Mouse (Mus musculus) ES-Bruce4 (cell line): ENCODE results near the gene L3mbtl2. TPM values are rescaled to one million over a fixed set of nuclear protein-coding genes. Genes with fewer than 3 reads are reported as not detected.

Experiments
- H3K27ac ChIP-seq: 2 replicates; pipeline ENCODE4 v1.5.1; 2012; ENCODE audit warnings: low read length, inconsistent platforms; ENCODE audit not compliant: insufficient read depth
- H3K27me3 ChIP-seq: 2 replicates; pipeline ENCODE4 v1.6.1; 2012; ENCODE audit warnings: mild to moderate bottlenecking, low read length, inconsistent platforms; ENCODE audit not compliant: control insufficient read depth, poor library complexity, insufficient read depth, severe bottlenecking
- H3K36me3 ChIP-seq: 2 replicates; pipeline ENCODE4 v1.6.1; 2012; ENCODE audit warnings: inconsistent platforms, mild to moderate bottlenecking, low read length, moderate library complexity; ENCODE audit not compliant: control insufficient read depth, poor library complexity, insufficient read depth, severe bottlenecking
- H3K4me1 ChIP-seq: one replicate; pipeline ENCODE4 v1.8.1; 2011; ENCODE audit warnings: low read length; ENCODE audit not compliant: control insufficient read depth, insufficient read depth
- H3K4me3 ChIP-seq: 2 replicates; pipeline ENCODE4 v1.5.1; 2011; ENCODE audit warnings: low read depth, mild to moderate bottlenecking, low read length
- H3K9ac ChIP-seq: 2 replicates; pipeline ENCODE4 v1.6.1; 2012; ENCODE audit warnings: low read depth, mild to moderate bottlenecking, inconsistent platforms; ENCODE audit not compliant: poor library complexity, severe bottlenecking
- H3K9me3 ChIP-seq: replicated peaks from 2 replicates; pipeline ENCODE4 v1.6.1; 2012; ENCODE audit warnings: mild to moderate bottlenecking, low read length, inconsistent platforms; ENCODE audit not compliant: control insufficient read depth, poor library complexity, insufficient read depth, severe bottlenecking
- CTCF ChIP-seq: IDR thresholded peaks from one replicate; pipeline ENCODE4 v1.8.1; 2011; ENCODE audit warnings: low read depth, low read length
- EP300 ChIP-seq: IDR thresholded peaks from 2 replicates; pipeline ENCODE4 v1.6.1; 2011; ENCODE audit warnings: low read depth, low read length; ENCODE audit not compliant: insufficient read depth
- POLR2A ChIP-seq: IDR thresholded peaks from one replicate; pipeline ENCODE4 v1.8.1; 2011; ENCODE audit warnings: low read length; ENCODE audit not compliant: insufficient read depth
- polyA plus RNA-seq: library from polyadenylated mRNA; stranded (reverse); fragments of >200 nt; gene quantifications from 2 replicates; pipeline ENCODE4 v1.2.4, GENCODE M21; 2011; ENCODE audit warnings: low read depth; ENCODE audit not compliant: missing spikeins, insufficient read depth, insufficient read length

The L3mbtl2 gene
- 49.3 and 50.3 TPM in 2 replicates for polyA plus RNA-seq

DNA sequence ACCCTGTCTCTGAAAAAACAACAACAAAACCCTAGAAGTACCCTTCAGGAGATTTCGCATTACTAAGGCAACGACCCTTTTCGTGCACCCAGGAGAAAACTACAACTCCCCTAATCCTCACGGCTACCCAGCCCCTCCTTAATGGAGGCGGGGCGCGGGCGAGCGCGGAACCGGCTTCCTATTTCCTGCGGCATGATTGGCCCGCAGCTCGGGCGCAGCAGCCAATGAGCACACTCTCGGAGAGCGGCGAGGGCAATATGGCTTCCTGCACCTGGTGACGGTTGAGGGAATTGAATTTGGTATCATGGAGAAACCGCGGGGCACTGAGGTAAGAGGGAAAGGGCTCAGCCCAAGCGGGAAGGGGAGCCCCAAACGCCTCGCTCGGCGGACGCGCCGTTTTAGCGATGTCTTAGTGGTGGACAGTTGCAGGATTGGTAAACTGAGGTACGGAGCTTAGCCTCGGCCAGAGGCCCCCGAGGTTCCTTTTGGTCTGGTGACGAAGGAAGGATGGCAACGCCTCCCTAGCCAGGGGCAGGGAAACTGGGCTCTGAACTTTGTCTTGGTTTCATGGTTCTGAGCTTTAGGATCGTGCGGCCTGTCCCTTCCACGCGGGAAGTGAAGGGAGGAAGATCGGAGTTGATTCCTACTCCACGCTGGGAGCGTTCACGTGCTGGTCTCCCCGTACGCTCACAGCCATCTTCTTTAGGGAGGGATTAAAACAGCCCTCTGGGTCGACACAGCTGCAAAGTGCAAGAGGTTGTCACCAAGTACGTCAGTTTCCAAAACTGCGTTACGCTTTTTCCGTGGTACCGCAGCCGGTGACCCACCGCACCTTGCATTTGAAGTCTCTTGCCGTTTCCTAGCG, at the start of gene L3mbtl2:
Gene L3mbtl2 (plus strand): TSS at position 193 of the 865 bp plus-strand sequence.
- Histone ChIP-seq H3K9ac (peak within 1 kb of the TSS; percentile 52), H3K27ac (peak within 1 kb of the TSS; percentile 87)
- TF ChIP-seq POLR2A = peak; percentile 49
- no peak for TF ChIP-seq CTCF

DNA sequence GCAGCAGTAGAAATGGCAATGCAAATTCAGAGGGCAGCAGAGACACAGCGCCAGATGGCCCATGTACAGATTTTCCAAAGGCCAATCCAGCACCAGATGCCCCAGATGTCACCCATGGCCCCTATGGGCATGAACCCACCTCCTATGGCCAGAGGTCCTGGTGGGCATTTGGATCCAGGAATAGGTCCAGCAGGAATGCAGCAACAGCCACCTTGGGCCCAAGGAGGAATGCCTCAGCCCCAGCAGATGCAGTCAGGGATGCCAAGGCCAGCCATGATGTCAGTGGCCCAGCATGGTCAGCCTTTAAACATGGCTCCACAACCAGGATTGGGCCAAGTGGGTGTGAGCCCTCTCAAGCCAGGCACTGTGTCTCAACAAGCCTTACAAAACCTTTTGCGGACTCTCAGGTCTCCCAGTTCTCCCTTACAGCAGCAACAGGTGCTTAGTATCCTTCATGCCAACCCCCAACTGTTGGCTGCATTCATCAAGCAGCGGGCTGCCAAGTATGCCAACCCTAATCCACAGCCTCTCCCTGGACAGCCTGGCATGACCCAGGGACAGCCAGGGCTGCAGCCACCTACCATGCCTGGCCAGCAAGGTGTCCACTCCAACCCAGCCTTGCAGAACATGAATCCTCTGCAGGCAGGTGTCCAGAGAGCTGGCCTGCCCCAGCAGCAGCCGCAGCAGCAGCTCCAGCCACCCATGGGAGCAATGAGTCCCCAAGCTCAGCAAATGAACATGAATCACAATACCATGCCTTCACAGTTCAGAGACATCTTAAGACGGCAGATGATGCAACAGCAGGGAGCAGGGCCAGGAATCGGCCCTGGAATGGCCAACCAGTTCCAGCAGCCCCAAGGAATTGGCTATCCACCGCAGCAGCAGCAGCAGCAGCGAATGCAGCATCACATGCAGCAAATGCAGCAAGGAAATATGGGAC, 13.9 kb upstream of the L3mbtl2 start:
- TF ChIP-seq POLR2A (no peak), EP300 (no peak), CTCF (no peak)
- no peaks in the 10 kb centered on the region for H3K27me3 ChIP-seq
- no peak overlapping the region for H3K9ac ChIP-seq
- no peak overlapping the region for H3K4me3 ChIP-seq
- peaks cover 39% of the 10 kb centered on the region for H3K36me3 ChIP-seq
- H3K9me3 ChIP-seq = no peaks in the 10 kb centered on the region
- H3K27ac ChIP-seq = no peak overlapping the region
- H3K4me1 ChIP-seq = no peaks in the 10 kb centered on the region

More for the DNA sequence above, at the start of gene L3mbtl2:
- H3K9me3 ChIP-seq = no peaks in the 10 kb centered on the region
- peak within 1 kb of the TSS; percentile 97 for H3K4me3 ChIP-seq
- H3K4me1 ChIP-seq = no peaks in the 10 kb centered on the region
- H3K27me3 ChIP-seq = no peaks in the 10 kb centered on the region
- H3K36me3 ChIP-seq = peaks cover 18% of the 10 kb centered on the region

DNA sequence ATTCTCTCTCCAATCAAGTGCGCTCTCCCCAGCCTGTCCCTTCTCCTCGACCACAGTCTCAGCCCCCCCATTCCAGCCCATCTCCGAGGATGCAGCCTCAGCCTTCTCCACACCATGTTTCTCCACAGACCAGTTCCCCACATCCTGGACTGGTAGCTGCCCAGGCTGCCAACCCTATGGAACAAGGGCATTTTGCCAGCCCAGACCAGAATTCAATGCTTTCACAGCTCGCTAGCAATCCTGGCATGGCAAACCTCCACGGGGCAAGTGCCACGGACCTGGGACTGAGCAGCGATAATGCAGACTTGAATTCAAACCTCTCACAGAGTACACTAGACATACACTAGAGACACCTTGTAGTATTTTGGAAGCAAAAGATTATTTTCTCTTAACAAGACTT, 13.1 kb upstream of the L3mbtl2 start:
- Histone ChIP-seq H3K4me3 (no peak overlapping the region), H3K27me3 (no peaks in the 10 kb centered on the region), H3K4me1 (no peaks in the 10 kb centered on the region), H3K9ac (no peak overlapping the region), H3K9me3 (no peaks in the 10 kb centered on the region), H3K36me3 (peaks cover 32% of the 10 kb centered on the region), H3K27ac (no peak overlapping the region)
- TF ChIP-seq EP300 = no peak
- no peak for TF ChIP-seq POLR2A
- no peak for TF ChIP-seq CTCF

DNA sequence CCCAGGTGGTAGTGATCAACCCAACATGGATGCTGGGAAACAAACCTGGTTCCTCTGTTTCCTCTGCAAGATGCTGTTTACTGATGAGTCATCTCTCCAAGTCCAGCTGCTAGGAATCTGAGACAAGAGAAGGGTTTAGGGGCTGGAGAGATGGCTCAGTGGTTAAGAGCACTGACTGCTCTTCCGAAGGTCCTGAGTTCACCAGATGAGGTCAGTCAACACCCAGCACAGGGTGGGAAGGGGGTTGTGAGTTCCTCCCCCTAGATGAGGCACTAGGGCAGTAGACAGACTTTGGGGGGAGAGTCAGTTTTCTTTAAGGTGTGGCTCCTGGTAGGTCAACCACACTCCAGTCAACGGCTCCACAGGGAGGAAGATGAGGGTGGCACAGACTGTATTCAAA, 2.0 kb upstream of the L3mbtl2 start:
- Histone ChIP-seq H3K4me3 (no peak overlapping the region), H3K9me3 (no peaks in the 10 kb centered on the region), H3K36me3 (no peaks in the 10 kb centered on the region), H3K4me1 (no peaks in the 10 kb centered on the region), H3K27ac (peak overlapping the region; percentile 21; the same call in 1 of the 2 replicates), H3K9ac (no peak overlapping the region), H3K27me3 (no peaks in the 10 kb centered on the region)
- TF ChIP-seq EP300 (no peak), POLR2A (no peak), CTCF (no peak)

DNA sequence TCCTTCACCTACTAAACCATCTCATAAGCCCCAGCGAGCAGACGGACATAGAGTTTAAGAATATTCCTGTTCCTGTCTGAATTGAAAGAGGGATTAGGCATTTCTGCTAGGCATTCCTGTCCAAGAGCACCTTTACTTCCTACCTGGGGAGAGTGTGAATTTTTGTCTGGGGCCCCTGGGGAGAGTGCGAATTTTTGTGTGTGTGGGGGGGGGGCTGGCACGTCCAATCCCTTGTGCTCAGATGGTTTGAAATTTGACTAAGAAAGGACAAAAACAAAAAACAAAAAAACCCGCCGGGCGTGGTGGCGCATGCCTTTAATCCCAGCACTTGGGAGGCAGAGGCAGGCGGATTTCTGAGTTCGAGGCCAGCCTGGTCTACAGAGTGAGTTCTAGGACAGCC, 408 bp upstream of the L3mbtl2 start:
- H3K4me1 ChIP-seq = no peaks in the 10 kb centered on the region
- TF ChIP-seq CTCF = no peak
- 0 out of 2 replicates have a peak, but pooled peaks have one; percentile 13 for TF ChIP-seq EP300
- peak overlapping the region; percentile 87 for H3K27ac ChIP-seq
- H3K36me3 ChIP-seq = peaks cover 13% of the 10 kb centered on the region
- peak overlapping the region; percentile 10; the same call in 1 of the 2 replicates for H3K4me3 ChIP-seq
- peak overlapping the region; percentile 36; the same call in 1 of the 2 replicates for H3K9ac ChIP-seq
- no peaks in the 10 kb centered on the region for H3K27me3 ChIP-seq
- no peaks in the 10 kb centered on the region for H3K9me3 ChIP-seq
